Mouse (Mus musculus): ENCODE measurements at regions not wholly inside any gene's neighbourhood (a gene's known extent, or its start where the extent isn't known, plus 50 kb on each side); places are given as distances from the start of the nearest gene placed in this dataset.

DNA sequence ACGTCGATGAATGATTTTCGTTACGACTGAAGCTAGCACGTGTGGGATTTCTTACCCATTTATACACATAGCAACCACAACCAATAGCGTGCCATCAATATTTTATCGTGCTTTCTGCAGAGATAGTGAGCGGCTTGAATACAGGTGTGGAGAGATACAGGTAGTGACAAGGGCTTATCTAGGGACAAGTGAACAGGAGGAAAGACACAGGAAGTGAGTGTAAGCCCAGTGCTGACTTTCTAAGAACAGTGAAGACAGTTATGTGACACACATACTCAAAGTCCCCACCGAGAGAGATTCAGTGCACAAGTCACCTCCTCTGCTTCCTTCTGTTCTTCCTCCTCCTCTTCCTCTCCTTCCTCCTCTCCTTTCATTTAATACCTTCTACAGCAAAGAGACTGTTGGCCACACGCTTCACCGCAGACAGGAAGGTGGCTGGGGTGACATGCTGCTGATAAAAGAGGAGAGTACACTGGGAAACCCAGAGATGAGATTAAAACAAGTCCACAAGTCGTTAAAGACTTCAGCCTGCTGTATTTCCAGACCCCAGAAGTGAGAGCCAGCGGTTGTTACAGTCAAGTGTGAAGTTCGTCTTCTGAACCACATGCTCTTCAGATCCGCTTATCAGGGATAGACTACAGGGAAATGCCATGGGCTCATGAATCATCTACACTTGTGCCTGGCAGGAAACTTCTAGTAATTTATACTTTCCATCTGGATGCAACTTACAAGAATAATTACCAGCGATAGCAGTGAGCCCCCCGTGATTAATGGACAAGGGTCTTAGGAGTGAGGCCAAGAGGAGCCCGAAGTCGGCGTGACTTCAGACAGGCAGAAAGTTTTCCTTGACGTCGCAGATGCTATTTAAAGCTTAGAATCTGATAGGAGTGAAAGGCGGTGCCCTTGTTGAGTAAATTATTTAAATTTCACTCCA is 180.5 kb downstream of the Gxylt1 start:
- H3K4me2 ChIP-seq (ENCODE audit: low read length), result peak overlapping the region; percentile 7; the same call in 1 of the 2 replicates
- 38% methylated on average over 23 of the region's 23 CpGs for WGBS
- ATAC-seq (ENCODE audit: insufficient number of reproducible peaks, insufficient read depth, low FRiP score, low read depth), result no peak

DNA sequence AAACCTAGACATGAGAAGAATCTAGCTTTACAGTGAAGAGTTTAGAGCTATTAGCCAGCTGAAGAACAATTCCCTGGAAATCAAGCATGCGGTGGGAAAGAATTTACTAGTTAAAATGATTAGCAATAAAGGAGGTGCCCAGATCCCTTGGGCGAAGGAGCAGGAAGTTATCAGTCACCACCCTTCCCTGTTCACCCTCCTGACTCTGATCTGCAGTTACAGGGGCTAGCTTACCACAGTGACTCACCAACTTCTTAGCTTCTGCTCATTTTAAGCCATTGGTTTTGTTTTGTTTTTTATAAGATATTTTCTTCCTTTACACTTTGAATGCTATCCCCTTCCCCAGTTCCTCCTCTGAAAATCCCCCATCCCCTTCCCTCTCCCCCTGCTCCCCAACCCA is 183.6 kb downstream of the Gxylt1 start:
- no peak overlapping the region for H3K4me3 ChIP-seq (ENCODE audit: control insufficient read depth in 1 of 2, insufficient read depth in 1 of 2, low read depth in 1 of 2, low read length in 2 of 2)
- H3K9me3 ChIP-seq (ENCODE audit: control insufficient read depth, low read length), result no peaks in the 10 kb centered on the region
- no peak overlapping the region for H3K9ac ChIP-seq (ENCODE audit: low read length)
- no peaks in the 10 kb centered on the region for H3K36me3 ChIP-seq (ENCODE audit: control insufficient read depth, insufficient read depth, low read length)
- no peak overlapping the region for H3K4me2 ChIP-seq (ENCODE audit: low read length)
- 71% methylated on average over 2 of the region's 2 CpGs for WGBS
- no peak for ATAC-seq (ENCODE audit: insufficient number of reproducible peaks, insufficient read depth, low FRiP score, low read depth)
- no peaks in the 10 kb centered on the region for H3K27me3 ChIP-seq (ENCODE audit: control insufficient read depth, insufficient read depth, low read length)
- H3K27ac ChIP-seq (replicated peaks in 1 of 2; ENCODE audit: control insufficient read depth in 1 of 2, insufficient read depth in 1 of 2, low read depth in 2 of 2, low read length in 2 of 2), result no peak overlapping the region
- peaks cover 4 to 10% of the 10 kb centered on the region in 2 experiments; a peak in 3 of 4 replicates for H3K4me1 ChIP-seq (ENCODE audit: control insufficient read depth in 2 of 2, insufficient read depth in 2 of 2, low read length in 2 of 2)

More for the DNA sequence above, 180.5 kb downstream of the Gxylt1 start:
- Histone ChIP-seq H3K27me3 (ENCODE audit: control insufficient read depth, insufficient read depth, low read length) (no peaks in the 10 kb centered on the region), H3K4me1 (ENCODE audit: control insufficient read depth in 2 of 2, insufficient read depth in 2 of 2, low read length in 2 of 2) (peaks cover 4 to 10% of the 10 kb centered on the region in 2 experiments; a peak in 3 of 4 replicates), H3K9me3 (ENCODE audit: control insufficient read depth, low read length) (no peaks in the 10 kb centered on the region), H3K4me3 (ENCODE audit: control insufficient read depth in 1 of 2, insufficient read depth in 1 of 2, low read depth in 1 of 2, low read length in 2 of 2) (no peak overlapping the region), H3K36me3 (ENCODE audit: control insufficient read depth, insufficient read depth, low read length) (no peaks in the 10 kb centered on the region), H3K27ac (replicated peaks in 1 of 2; ENCODE audit: control insufficient read depth in 1 of 2, insufficient read depth in 1 of 2, low read depth in 2 of 2, low read length in 2 of 2) (no peak overlapping the region), H3K9ac (ENCODE audit: low read length) (no peak overlapping the region)

DNA sequence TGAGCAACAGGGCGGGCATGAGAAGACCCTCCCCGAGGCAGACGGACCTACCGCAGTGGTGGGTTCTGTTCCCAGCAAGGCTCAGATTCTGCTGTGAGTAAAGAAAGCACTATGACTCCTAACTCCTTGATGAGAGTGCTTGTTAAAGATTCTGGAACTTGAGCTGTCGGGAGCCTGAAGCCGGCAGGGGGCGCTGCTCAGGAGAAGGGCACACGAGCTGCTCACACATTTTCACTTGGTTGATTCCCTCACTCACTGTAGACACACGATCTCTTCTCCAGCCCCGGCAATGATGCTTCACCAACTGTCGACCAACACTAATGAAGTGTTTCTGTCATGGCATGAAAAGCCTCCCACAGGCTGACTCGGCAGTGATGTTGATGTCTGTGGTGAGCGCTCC is 185.6 kb downstream of the Gxylt1 start:
- Histone ChIP-seq H3K27me3 (ENCODE audit: control insufficient read depth, insufficient read depth, low read length) (no peaks in the 10 kb centered on the region), H3K4me3 (ENCODE audit: control insufficient read depth in 1 of 2, insufficient read depth in 1 of 2, low read depth in 1 of 2, low read length in 2 of 2) (no peak overlapping the region), H3K9ac (ENCODE audit: low read length) (no peak overlapping the region), H3K27ac (replicated peaks in 1 of 2; ENCODE audit: control insufficient read depth in 1 of 2, insufficient read depth in 1 of 2, low read depth in 2 of 2, low read length in 2 of 2) (no peak overlapping the region), H3K36me3 (ENCODE audit: control insufficient read depth, insufficient read depth, low read length) (no peaks in the 10 kb centered on the region), H3K9me3 (ENCODE audit: control insufficient read depth, low read length) (no peaks in the 10 kb centered on the region), H3K4me2 (ENCODE audit: low read length) (peak overlapping the region; percentile 20; the same call in 1 of the 2 replicates), H3K4me1 (ENCODE audit: control insufficient read depth in 2 of 2, insufficient read depth in 2 of 2, low read length in 2 of 2) (peaks cover under 1 to 2% of the 10 kb centered on the region in 2 experiments; a peak in 2 of 4 replicates)
- ATAC-seq (ENCODE audit: insufficient number of reproducible peaks, insufficient read depth, low FRiP score, low read depth), result no peak
- WGBS, result 23% methylated on average over 13 of the region's 13 CpGs

DNA sequence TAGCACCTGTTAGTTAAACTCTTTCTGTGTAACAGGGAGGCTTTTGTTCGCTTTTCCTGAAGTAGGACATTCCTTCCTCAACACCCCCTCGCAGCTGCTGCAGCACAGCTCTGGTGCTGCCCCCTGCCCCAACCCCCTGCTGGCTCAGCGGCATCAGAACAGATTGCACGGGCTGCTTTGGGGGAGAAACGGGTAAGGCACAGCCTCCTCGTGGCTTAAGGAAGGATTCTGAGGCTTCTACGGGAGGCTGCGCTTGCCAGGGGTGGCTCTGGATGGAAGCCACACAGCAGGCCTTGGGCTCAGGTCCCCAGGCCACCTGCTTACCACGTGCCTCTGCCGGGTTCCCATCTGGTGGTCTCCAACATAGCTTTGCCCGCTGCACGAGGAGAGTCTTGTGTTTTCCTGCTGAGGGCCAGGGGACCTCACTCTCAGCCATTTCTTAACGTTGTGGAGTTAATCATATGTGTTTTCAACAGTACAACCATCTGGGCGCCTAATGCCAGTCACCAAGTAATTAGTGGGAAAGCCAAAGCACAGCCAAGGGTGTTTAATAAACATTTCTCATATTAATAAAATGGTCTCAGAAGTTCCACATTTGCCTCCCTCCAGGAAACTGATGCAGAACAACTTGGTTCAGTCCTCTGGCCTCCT is 189.9 kb downstream of the Gxylt1 start:
- Histone ChIP-seq H3K4me2 (ENCODE audit: low read length) (no peak overlapping the region), H3K27me3 (ENCODE audit: control insufficient read depth, insufficient read depth, low read length) (no peaks in the 10 kb centered on the region), H3K9ac (ENCODE audit: low read length) (no peak overlapping the region), H3K36me3 (ENCODE audit: control insufficient read depth, insufficient read depth, low read length) (no peaks in the 10 kb centered on the region), H3K4me1 (ENCODE audit: control insufficient read depth in 2 of 2, insufficient read depth in 2 of 2, low read length in 2 of 2) (peaks cover 0 to 4% of the 10 kb centered on the region in 2 experiments; a peak in 1 of 4 replicates), H3K9me3 (ENCODE audit: control insufficient read depth, low read length) (no peaks in the 10 kb centered on the region), H3K4me3 (ENCODE audit: control insufficient read depth in 1 of 2, insufficient read depth in 1 of 2, low read depth in 1 of 2, low read length in 2 of 2) (no peak overlapping the region), H3K27ac (replicated peaks in 1 of 2; ENCODE audit: control insufficient read depth in 1 of 2, insufficient read depth in 1 of 2, low read depth in 2 of 2, low read length in 2 of 2) (no peak overlapping the region)
- ATAC-seq (ENCODE audit: insufficient number of reproducible peaks, insufficient read depth, low FRiP score, low read depth), result no peak
- WGBS, result 48% methylated on average over 14 of the region's 14 CpGs

GRCm38 (mm10) chr15:93074070-93074469 is 200.9 kb downstream of the Gxylt1 start:
- no peaks in the 10 kb centered on the region for H3K27me3 ChIP-seq (ENCODE audit: control insufficient read depth, insufficient read depth, low read length)
- no peaks in the 10 kb centered on the region for H3K36me3 ChIP-seq (ENCODE audit: control insufficient read depth, insufficient read depth, low read length)
- WGBS, result 57% methylated on average over 6 of the region's 6 CpGs

DNA sequence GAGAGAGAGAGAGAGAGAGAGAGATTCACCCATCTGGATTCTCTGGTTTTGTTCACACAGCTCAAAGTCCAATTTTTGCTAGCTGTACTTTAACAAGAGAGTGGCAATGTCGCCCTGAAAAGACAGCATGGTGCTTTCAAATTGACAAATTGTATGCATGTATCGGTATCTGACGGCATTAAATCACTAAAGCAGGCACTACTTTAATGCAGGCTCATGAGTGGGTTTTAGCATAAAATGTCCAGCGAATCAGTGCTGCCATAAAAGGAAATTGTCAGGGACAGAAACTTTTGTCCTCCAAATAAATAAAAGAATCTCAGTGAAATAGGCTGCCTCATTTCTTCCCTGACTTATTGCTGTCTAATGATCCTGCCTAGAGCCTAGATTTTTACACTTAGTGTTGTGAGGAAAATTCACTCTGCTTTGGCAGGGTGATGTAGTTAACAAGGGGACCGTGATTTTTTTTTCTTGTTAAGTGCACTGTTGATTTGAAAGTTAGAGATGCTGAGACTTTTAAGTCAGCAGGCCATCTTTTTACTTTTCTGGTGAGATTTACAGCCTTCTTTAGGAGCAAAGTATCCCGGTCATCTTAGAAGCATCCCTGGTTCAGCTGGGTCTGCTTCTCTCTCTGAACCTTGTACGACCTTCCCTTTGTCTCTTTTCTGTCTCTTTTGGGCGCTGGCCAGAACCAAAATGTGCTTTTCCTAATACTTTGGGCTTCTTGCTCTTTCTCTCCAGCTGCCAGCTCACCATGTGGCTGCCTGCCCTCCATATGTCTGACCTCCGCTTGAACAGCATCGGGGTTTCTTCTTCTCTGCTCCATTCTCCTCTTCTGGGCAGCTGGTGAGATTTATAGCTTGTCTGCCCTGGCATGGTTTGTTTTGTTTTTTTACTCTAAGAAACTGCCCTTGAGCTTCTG is 212.5 kb downstream of the Gxylt1 start:
- H3K4me2 ChIP-seq (ENCODE audit: low read length), result no peak overlapping the region
- H3K27me3 ChIP-seq (ENCODE audit: control insufficient read depth, insufficient read depth, low read length), result no peaks in the 10 kb centered on the region
- no peak overlapping the region for H3K9ac ChIP-seq (ENCODE audit: low read length)
- H3K36me3 ChIP-seq (ENCODE audit: control insufficient read depth, insufficient read depth, low read length), result no peaks in the 10 kb centered on the region
- no peak for ATAC-seq (ENCODE audit: insufficient number of reproducible peaks, insufficient read depth, low FRiP score, low read depth)
- WGBS, result 77% methylated on average over 10 of the region's 10 CpGs
- H3K9me3 ChIP-seq (ENCODE audit: control insufficient read depth, low read length), result no peaks in the 10 kb centered on the region
- H3K4me1 ChIP-seq (ENCODE audit: control insufficient read depth in 2 of 2, insufficient read depth in 2 of 2, low read length in 2 of 2), result no peaks in the 10 kb centered on the region
- no peak overlapping the region for H3K4me3 ChIP-seq (ENCODE audit: control insufficient read depth in 1 of 2, insufficient read depth in 1 of 2, low read depth in 1 of 2, low read length in 2 of 2)
- H3K27ac ChIP-seq (replicated peaks in 1 of 2; ENCODE audit: control insufficient read depth in 1 of 2, insufficient read depth in 1 of 2, low read depth in 2 of 2, low read length in 2 of 2), result no peak overlapping the region

More at GRCm38 (mm10) chr15:93074070-93074469, 200.9 kb downstream of the Gxylt1 start:
- Histone ChIP-seq H3K27ac (replicated peaks in 1 of 2; ENCODE audit: control insufficient read depth in 1 of 2, insufficient read depth in 1 of 2, low read depth in 2 of 2, low read length in 2 of 2) (no peak overlapping the region), H3K4me1 (ENCODE audit: control insufficient read depth in 2 of 2, insufficient read depth in 2 of 2, low read length in 2 of 2) (no peaks in the 10 kb centered on the region), H3K4me3 (ENCODE audit: control insufficient read depth in 1 of 2, insufficient read depth in 1 of 2, low read depth in 1 of 2, low read length in 2 of 2) (no peak overlapping the region), H3K9me3 (ENCODE audit: control insufficient read depth, low read length) (no peaks in the 10 kb centered on the region), H3K4me2 (ENCODE audit: low read length) (no peak overlapping the region), H3K9ac (ENCODE audit: low read length) (no peak overlapping the region)
- no peak for ATAC-seq (ENCODE audit: insufficient number of reproducible peaks, insufficient read depth, low FRiP score, low read depth)

- WGBS, result 77% methylated on average over 3 of the region's 3 CpGs
Measured at GRCm38 (mm10) chr15:93053471-93053870, 221.5 kb downstream of the Gxylt1 start.

More at GRCm38 (mm10) chr15:93053471-93053870, 221.5 kb downstream of the Gxylt1 start:
- Histone ChIP-seq H3K4me3 (ENCODE audit: control insufficient read depth in 1 of 2, insufficient read depth in 1 of 2, low read depth in 1 of 2, low read length in 2 of 2) (no peak overlapping the region), H3K36me3 (ENCODE audit: control insufficient read depth, insufficient read depth, low read length) (no peaks in the 10 kb centered on the region), H3K9me3 (ENCODE audit: control insufficient read depth, low read length) (no peaks in the 10 kb centered on the region), H3K27ac (replicated peaks in 1 of 2; ENCODE audit: control insufficient read depth in 1 of 2, insufficient read depth in 1 of 2, low read depth in 2 of 2, low read length in 2 of 2) (no peak overlapping the region), H3K27me3 (ENCODE audit: control insufficient read depth, insufficient read depth, low read length) (no peaks in the 10 kb centered on the region), H3K9ac (ENCODE audit: low read length) (no peak overlapping the region), H3K4me1 (ENCODE audit: control insufficient read depth in 2 of 2, insufficient read depth in 2 of 2, low read length in 2 of 2) (no peaks in the 10 kb centered on the region), H3K4me2 (ENCODE audit: low read length) (no peak overlapping the region)
- no peak for ATAC-seq (ENCODE audit: insufficient number of reproducible peaks, insufficient read depth, low FRiP score, low read depth)
